Mouse (Mus musculus) embryonic fibroblast, embryonic 13.5 days (primary cell): Measurements from ENCODE around the gene P2ry6.

ENCODE experiments used
- CTCF ChIP-seq: IDR thresholded peaks from 2 replicates; pipeline ENCODE4 v1.5.1; 2011; ENCODE audit warnings: mild to moderate bottlenecking, control low read depth, low read length, moderate library complexity, borderline replicate concordance; ENCODE audit not compliant: insufficient read depth
- POLR2A ChIP-seq: IDR thresholded peaks from 2 replicates; pipeline ENCODE4 v1.6.1; 2011; ENCODE audit warnings: low read depth, mild to moderate bottlenecking, control low read depth, low read length, moderate library complexity

DNA sequence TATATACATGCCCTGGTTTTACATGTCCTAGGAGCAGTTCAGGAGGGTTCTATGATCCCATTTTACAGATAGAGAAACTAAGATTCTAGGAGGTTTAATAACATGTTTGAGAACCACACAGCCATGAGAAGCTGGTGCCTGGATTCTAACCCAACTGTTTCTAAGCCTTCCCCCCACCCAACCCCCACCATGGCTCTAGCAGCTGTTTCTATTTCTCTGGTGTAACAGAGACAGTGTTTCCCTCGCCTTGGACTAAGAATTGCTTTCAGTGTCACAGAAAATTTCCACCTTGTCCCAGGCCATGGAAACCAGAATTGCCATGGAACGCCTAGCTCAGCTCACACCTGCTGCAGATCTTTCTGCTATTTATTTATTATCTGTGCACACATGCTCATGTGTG, 14.0 kb downstream of the P2ry6 start:
- no peak for TF ChIP-seq CTCF
- no peak for TF ChIP-seq POLR2A
